ENCODE assay signal across 28 mouse cellular contexts in the genomic region with DNA sequence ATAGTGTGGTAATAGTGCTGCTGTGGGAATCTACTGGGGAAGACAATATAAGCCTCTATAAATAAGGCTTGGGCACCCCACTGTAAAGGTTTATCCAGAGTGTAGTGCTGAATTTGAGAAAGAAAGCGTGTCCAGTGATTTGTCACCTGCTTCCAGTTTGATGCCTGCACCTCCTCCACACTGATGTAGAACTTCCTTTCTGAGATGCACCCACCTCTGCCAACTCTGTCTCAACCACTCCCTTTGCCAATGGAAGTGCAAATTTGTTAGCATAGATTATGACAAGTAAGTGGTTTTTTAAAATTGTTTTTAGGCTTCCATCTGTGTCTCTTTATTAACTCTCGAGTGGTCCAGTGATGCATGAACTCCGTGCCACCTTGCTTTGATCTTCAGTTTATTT. TPM values are rescaled to one million over a fixed set of nuclear protein-coding genes. Genes with fewer than 3 reads are reported as not detected.
DNase-seq lines count a peak whose midpoint lies in the region; ATAC-seq and TF ChIP-seq lines count a peak whose summit lies in the region.
"Had no signal": no experiment of that assay in that cellular context is flagged by ENCODE, and none has a peak within 500 bp of the region (broad histone marks: within the 10 kb centered on the region; RNA-seq: fewer than 3 reads in every experiment).

No protein-coding gene starts in this region.

- peak overlapping the region; percentile 50; the same call in 1 of the 2 replicates for H3K27ac ChIP-seq in forebrain, embryonic 16.5 days (ENCODE audit: low read length)
- H3K27ac ChIP-seq in forebrain, embryonic 13.5 days: no peak overlapping the region
- H3K27ac ChIP-seq in kidney, adult 2 months (ENCODE audit: insufficient read depth, low read depth, low read length): peak overlapping the region; percentile 40; the same call in 1 of the 2 replicates
- H3K27ac ChIP-seq: embryonic facial prominence, embryonic 13.5 days; hindbrain, embryonic 10.5 days; hindbrain, embryonic 15.5 days; layer of hippocampus, adult 2 months; liver, embryonic 14.5 days; macrophage; midbrain, embryonic 13.5 days; neural tube, embryonic 13.5 days had no signal

- no peaks in the 10 kb centered on the region for H3K9me3 ChIP-seq in forebrain, embryonic 16.5 days (ENCODE audit: control insufficient read depth, low read length)
- no peaks in the 10 kb centered on the region for H3K9me3 ChIP-seq in forebrain, embryonic 13.5 days (replicated peaks)
- H3K9me3 ChIP-seq: embryonic facial prominence, embryonic 13.5 days; hindbrain, embryonic 10.5 days; hindbrain, embryonic 15.5 days; midbrain, embryonic 13.5 days; neural tube, embryonic 13.5 days had no signal

- no peak for DNase-seq in kidney, adult 2 months
- no peak for DNase-seq in kidney, adult 8-10 months
- peak; percentile 51 for DNase-seq in right cerebral cortex, adult 18-20 months
- DNase-seq in right cerebral cortex, postnatal 10 days (ENCODE audit: low spot score in 2 of 2): no peak
- DNase-seq in ovary, adult 18-20 months (ENCODE audit: low spot score): no peak
- DNase-seq: adrenal gland, postnatal 10 days; cerebellum, adult 11-12 months; cerebellum, adult 9-11 months; heart, postnatal 14 days; kidney, adult 18-20 months; kidney, postnatal 14 days; liver; lung, adult 2 months; lung, postnatal 10 days; retina, postnatal 1 day; thymus, postnatal 4 days had no signal

- no peak overlapping the region for H3K9ac ChIP-seq in forebrain, embryonic 16.5 days (replicated peaks; ENCODE audit: low read depth, low read length)
- H3K9ac ChIP-seq in forebrain, embryonic 13.5 days: no peak overlapping the region
- H3K9ac ChIP-seq: embryonic facial prominence, embryonic 13.5 days; hindbrain, embryonic 15.5 days; liver, embryonic 14.5 days; midbrain, embryonic 13.5 days; neural tube, embryonic 13.5 days had no signal

- H3K4me3 ChIP-seq in forebrain, embryonic 16.5 days (replicated peaks; ENCODE audit: low read length): no peak overlapping the region
- H3K4me3 ChIP-seq in forebrain, embryonic 13.5 days: no peak overlapping the region
- H3K4me3 ChIP-seq in kidney, adult 2 months (ENCODE audit: insufficient read depth, low read depth, low read length): no peak overlapping the region
- H3K4me3 ChIP-seq: embryonic facial prominence, embryonic 13.5 days; hindbrain, embryonic 10.5 days; hindbrain, embryonic 15.5 days; layer of hippocampus, adult 2 months; midbrain, embryonic 13.5 days; neural tube, embryonic 13.5 days had no signal

- WGBS in forebrain, embryonic 16.5 days: 66% methylated on average over 3 of the region's 3 CpGs
- 86% methylated on average over 3 of the region's 3 CpGs for WGBS in forebrain, embryonic 13.5 days
- WGBS in kidney, adult 2 months: 59% methylated on average over 3 of the region's 3 CpGs

- peaks cover 14% of the 10 kb centered on the region; the same call in 1 of the 2 replicates for H3K4me1 ChIP-seq in forebrain, embryonic 16.5 days (replicated peaks; ENCODE audit: control insufficient read depth, insufficient read depth, low read length)
- no peaks in the 10 kb centered on the region for H3K4me1 ChIP-seq in forebrain, embryonic 13.5 days
- H3K4me1 ChIP-seq in kidney, adult 2 months (ENCODE audit: control insufficient read depth, insufficient read depth, low read length): peaks cover 4% of the 10 kb centered on the region; the same call in 1 of the 2 replicates
- H3K4me1 ChIP-seq: midbrain, embryonic 13.5 days; neural tube, embryonic 13.5 days had no signal

- H3K36me3 ChIP-seq in forebrain, embryonic 16.5 days (ENCODE audit: control insufficient read depth, insufficient read depth): no peaks in the 10 kb centered on the region
- peaks cover 10% of the 10 kb centered on the region; the same call in 1 of the 2 replicates for H3K36me3 ChIP-seq in forebrain, embryonic 13.5 days (ENCODE audit: poor library complexity, severe bottlenecking)
- no peaks in the 10 kb centered on the region; the same call in 1 of the 2 replicates for H3K36me3 ChIP-seq in kidney, adult 2 months (ENCODE audit: control insufficient read depth, insufficient read depth, low read length)

- H3K4me2 ChIP-seq in forebrain, embryonic 16.5 days (ENCODE audit: low read length): no peak overlapping the region
- H3K4me2 ChIP-seq in forebrain, embryonic 13.5 days: no peak overlapping the region
- H3K4me2 ChIP-seq: embryonic facial prominence, embryonic 13.5 days; hindbrain, embryonic 15.5 days; midbrain, embryonic 13.5 days; neural tube, embryonic 13.5 days had no signal

- no peak for TF ChIP-seq CTCF in kidney, adult 2 months (conservative IDR thresholded peaks at IDR 0.05; ENCODE audit: insufficient read depth, insufficient read length, low read depth, low read length)

- ATAC-seq in forebrain, embryonic 16.5 days: 0 out of 2 replicates have a peak, but pooled peaks have one; percentile 31
- ATAC-seq in forebrain, embryonic 13.5 days: no peak
- ATAC-seq: inflammation-experienced regulatory T-cells, adult 6 months; midbrain, embryonic 13.5 days; Patski had no signal

- H3K27me3 ChIP-seq in forebrain, embryonic 16.5 days (replicated peaks; ENCODE audit: control insufficient read depth, insufficient read depth, low read length): no peaks in the 10 kb centered on the region
- no peaks in the 10 kb centered on the region for H3K27me3 ChIP-seq in forebrain, embryonic 13.5 days
- H3K27me3 ChIP-seq in kidney, adult 2 months (replicated peaks; ENCODE audit: control insufficient read depth, insufficient read depth, low read length): no peaks in the 10 kb centered on the region
- H3K27me3 ChIP-seq: embryonic facial prominence, embryonic 13.5 days; hindbrain, embryonic 15.5 days; midbrain, embryonic 13.5 days; neural tube, embryonic 13.5 days; Patski had no signal

- no peak for TF ChIP-seq POLR2A in kidney, adult 2 months (IDR thresholded peaks at IDR 0.05; ENCODE audit: low read depth, low read length)

RNA-seq across cellular contexts. Expression of a gene that starts 33.3 kb away (rescaled TPM):
- polyA plus RNA-seq in forebrain, embryonic 16.5 days (2015; fragmentation: Nextera tagmentation; extraction: Ambion mirVana): 64.7 and 67.0 TPM in 2 replicates
- 67.5 and 68.1 TPM in 2 replicates for polyA plus RNA-seq in forebrain, embryonic 13.5 days (2015; fragmentation: Nextera tagmentation; extraction: Ambion mirVana)
- 37.9 and 47.2 TPM in 2 replicates for polyA plus RNA-seq in kidney, adult 2 months (2012; rRNA removed)
